Mouse (Mus musculus): ENCODE results near the gene Otud6a. TPM values are rescaled to one million over a fixed set of nuclear protein-coding genes. Genes with fewer than 3 reads are reported as not detected.

The Otud6a gene
- polyA plus RNA-seq, 1 experiment, result not detected

- no peak for DNase-seq (ENCODE audit: low read depth in 1 of 2, low spot score in 2 of 2)
- H3K27ac ChIP-seq (ENCODE audit: insufficient read depth, low read length), result no peak overlapping the region
- WGBS, result 63% methylated on average over 4 of the region's 4 CpGs
- H3K36me3 ChIP-seq (ENCODE audit: control insufficient read depth, insufficient read depth, low read length), result no peaks in the 10 kb centered on the region
- TF ChIP-seq POLR2A (IDR thresholded peaks at IDR 0.05; ENCODE audit: low read depth, low read length) (no peak), CTCF (IDR thresholded peaks at IDR 0.05; ENCODE audit: extremely low read depth, insufficient read depth, insufficient read length, insufficient replicate concordance) (no peak)
- H3K27me3 ChIP-seq (ENCODE audit: control insufficient read depth, insufficient read depth, low read length), result no peaks in the 10 kb centered on the region
- no peak overlapping the region for H3K4me3 ChIP-seq (ENCODE audit: extremely low read depth, insufficient read depth, insufficient read length)
- H3K4me1 ChIP-seq (ENCODE audit: control insufficient read depth, insufficient read depth, insufficient read length), result no peaks in the 10 kb centered on the region
Measured at GRCm38 (mm10) chrX:100475569-100476223, 46.9 kb downstream of the Otud6a start.

Other genes starting within 250 kb of the Otud6a start
- 0.20 and 0.26 TPM in 2 replicates for gene Awat2, start 13.7 kb downstream of the Otud6a start, polyA plus RNA-seq (2012; rRNA removed)
- gene Igbp1, start 65.3 kb downstream of the Otud6a start, polyA plus RNA-seq (2012; rRNA removed), result 9.7 and 11.5 TPM in 2 replicates
- gene Dgat2l6, start 95.8 kb downstream of the Otud6a start, polyA plus RNA-seq (2012; rRNA removed), result not detected in 2 replicates
- not detected in 2 replicates for gene Awat1, start 143.2 kb downstream of the Otud6a start, polyA plus RNA-seq (2012; rRNA removed)
- not detected in 2 replicates for gene P2ry4, start 165.9 kb downstream of the Otud6a start, polyA plus RNA-seq (2012; rRNA removed)
- not detected in 2 replicates for gene Arr3, start 176.5 kb downstream of the Otud6a start, polyA plus RNA-seq (2012; rRNA removed)
- 0.92 and 1.2 TPM in 2 replicates for gene Kif4, start 196.7 kb downstream of the Otud6a start, polyA plus RNA-seq (2012; rRNA removed)
- 6.9 and 7.7 TPM in 2 replicates for gene Pdzd11, start 197.6 kb downstream of the Otud6a start, polyA plus RNA-seq (2012; rRNA removed)